Mouse (Mus musculus) embryonic fibroblast, embryonic 13.5 days (primary cell): ENCODE data around the gene Orai1.

ENCODE experiments used
- CTCF ChIP-seq: IDR thresholded peaks from 2 replicates; pipeline ENCODE4 v1.5.1; 2011; ENCODE audit warnings: mild to moderate bottlenecking, control low read depth, low read length, moderate library complexity, borderline replicate concordance; ENCODE audit not compliant: insufficient read depth
- POLR2A ChIP-seq: IDR thresholded peaks from 2 replicates; pipeline ENCODE4 v1.6.1; 2011; ENCODE audit warnings: low read depth, mild to moderate bottlenecking, control low read depth, low read length, moderate library complexity

GRCm38 (mm10) chr5:122978970-122979369 lies 35.9 kb upstream of the Orai1 start:
- TF ChIP-seq CTCF = no peak
- no peak for TF ChIP-seq POLR2A
